Mouse (Mus musculus): Measurements from ENCODE around the gene Gm10160.

DNA sequence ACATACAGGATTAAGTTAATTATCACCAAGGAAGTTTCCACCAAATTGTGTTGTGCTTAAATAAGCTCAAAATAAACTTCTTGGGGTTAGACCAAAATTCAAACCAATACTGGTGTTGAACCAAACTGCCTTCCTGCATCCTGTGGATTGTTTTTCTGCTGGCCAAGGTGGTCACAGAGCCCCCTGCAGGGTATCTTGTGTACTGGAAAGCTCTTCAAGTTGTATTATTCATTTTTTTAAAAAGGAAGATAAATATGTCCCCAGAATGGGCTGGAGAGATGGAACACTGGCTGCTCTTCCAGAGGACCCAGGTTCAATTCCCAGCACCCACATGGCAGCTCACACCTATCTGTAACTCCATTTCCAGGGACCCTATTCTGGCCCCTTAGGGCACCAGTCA lies 20.7 kb downstream of the Gm10160 start:
- TF ChIP-seq CTCF (IDR thresholded peaks at IDR 0.05; ENCODE audit: low read depth, low read length), result no peak
- no peak for TF ChIP-seq POLR2A (IDR thresholded peaks at IDR 0.05; ENCODE audit: borderline replicate concordance, low read depth, low read length)
